Mouse (Mus musculus) heart, embryonic 13.5 days (tissue): ENCODE data around the gene Stk11. TPM values are rescaled to one million over a fixed set of nuclear protein-coding genes. Genes with fewer than 3 reads are reported as not detected.

ENCODE experiments used
- ATAC-seq: fragments of 200-750 bp; cut with Nextera tagmentation; 2 replicates; pipeline ENCODE4 v1.8.0; 2017; ENCODE audit warnings: moderate TSS enrichment; ENCODE audit not compliant: insufficient number of reproducible peaks, low FRiP score, low TSS enrichment; ENCODE audit errors: extremely low read depth
- H3K27ac ChIP-seq: fragments of 300-500 bp; sonication (generic); replicated peaks from 2 replicates; pipeline ENCODE4 v1.5.1; 2015; ENCODE audit warnings: moderate library complexity, mild to moderate bottlenecking, inconsistent platforms
- H3K27me3 ChIP-seq: fragments of 300-500 bp; sonication (generic); replicated peaks from 2 replicates; pipeline ENCODE4 v1.6.1; 2015; ENCODE audit warnings: mild to moderate bottlenecking, inconsistent platforms
- H3K36me3 ChIP-seq: fragments of 300-500 bp; sonication (generic); 2 replicates; pipeline ENCODE4 v1.6.1; 2015; ENCODE audit warnings: mild to moderate bottlenecking, inconsistent platforms
- H3K4me1 ChIP-seq: fragments of 300-500 bp; sonication (generic); 2 replicates; pipeline ENCODE4 v1.6.1; 2015; ENCODE audit warnings: inconsistent platforms
- H3K4me2 ChIP-seq: fragments of 300-500 bp; sonication (generic); 2 replicates; pipeline ENCODE4 v1.6.1; 2015; ENCODE audit warnings: inconsistent platforms, mild to moderate bottlenecking, moderate library complexity
- H3K4me3 ChIP-seq: fragments of 300-500 bp; sonication (generic); 2 replicates; pipeline ENCODE4 v1.5.1; 2015; ENCODE audit warnings: moderate library complexity, mild to moderate bottlenecking, inconsistent platforms
- H3K9ac ChIP-seq: fragments of 300-500 bp; sonication (generic); 2 replicates; pipeline ENCODE4 v1.6.1; 2015; ENCODE audit warnings: inconsistent platforms, mild to moderate bottlenecking, moderate library complexity
- H3K9me3 ChIP-seq: fragments of 300-500 bp; sonication (generic); 2 replicates; pipeline ENCODE4 v1.6.1; 2016; ENCODE audit warnings: inconsistent platforms
- WGBS: fragments of 180-500 bp; shearing (Covaris S2); methylation state at CpG from one replicate; pipeline ENCODE4 v1.1.7; 2015; ENCODE audit warnings: mixed read lengths; 5-methylcytosine and 5-hydroxymethylcytosine counted together
- polyA plus RNA-seq: library from polyadenylated mRNA; unstranded; fragments of >200 nt; fragmentation: Nextera tagmentation; extraction: Ambion mirVana; gene quantifications from 2 replicates; pipeline ENCODE4 v1.2.1, GENCODE M21; 2015

The Stk11 gene
- polyA plus RNA-seq, 1 experiment from 2014 or later = 13.0 TPM

DNA sequence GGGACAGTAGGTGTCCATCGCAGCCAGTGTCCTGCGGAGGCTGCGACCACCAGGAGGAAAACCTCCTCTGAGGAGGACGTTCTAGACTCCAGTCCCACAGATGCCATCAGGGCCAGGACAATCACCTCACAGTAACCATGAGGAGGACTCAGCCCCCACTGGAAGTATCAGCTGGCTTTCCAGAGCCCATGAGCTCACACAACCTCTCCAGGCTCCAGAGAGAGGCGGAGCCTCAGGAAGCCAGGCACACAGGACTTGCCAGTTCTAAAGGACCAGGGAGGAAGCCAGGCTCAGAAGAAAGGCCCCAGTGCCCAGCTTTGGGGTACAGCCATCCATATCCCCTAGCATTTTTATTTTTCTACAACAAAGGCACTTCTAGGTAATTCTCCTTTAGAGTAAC, 20.1 kb upstream of the Stk11 start:
- H3K27ac ChIP-seq = 0 out of 2 replicates have a peak overlapping the region, but pooled peaks have one; percentile 2
- ATAC-seq = no peak
- peaks cover 79% of the 10 kb centered on the region for H3K4me1 ChIP-seq

DNA sequence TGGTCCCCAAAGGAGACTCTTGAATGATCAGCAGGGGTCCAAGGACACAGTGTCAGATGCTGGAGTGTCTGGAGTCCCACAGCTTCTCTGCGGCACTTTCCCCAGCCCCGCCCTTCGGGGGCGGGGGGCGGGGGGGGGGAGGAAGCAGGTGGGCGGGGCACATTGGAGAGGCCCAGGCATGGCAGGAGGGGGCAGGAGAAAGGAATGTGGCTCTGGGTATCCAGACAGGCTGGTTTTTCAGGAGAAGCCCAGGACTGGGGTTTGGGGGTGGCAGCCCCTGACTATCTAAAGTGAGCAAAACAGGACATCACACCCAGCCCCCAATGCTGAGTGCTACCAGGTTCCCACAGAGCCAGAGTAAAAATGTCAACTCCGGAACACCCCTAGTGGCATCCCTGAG, 18.3 kb upstream of the Stk11 start:
- Histone ChIP-seq H3K9ac (peak overlapping the region; percentile 44), H3K4me1 (peaks cover 93% of the 10 kb centered on the region), H3K9me3 (no peaks in the 10 kb centered on the region), H3K27ac (peak overlapping the region; percentile 40; the same call in 1 of the 2 replicates), H3K4me3 (0 out of 2 replicates have a peak overlapping the region, but pooled peaks have one; percentile 1), H3K27me3 (no peaks in the 10 kb centered on the region), H3K4me2 (peak overlapping the region; percentile 34), H3K36me3 (no peaks in the 10 kb centered on the region)
- WGBS = 3% methylated on average over 7 of the region's 7 CpGs
- ATAC-seq = peak; percentile 19; the same call in 1 of the 2 replicates

More for the DNA sequence above, 20.1 kb upstream of the Stk11 start:
- Histone ChIP-seq H3K9me3 (no peaks in the 10 kb centered on the region), H3K36me3 (peaks cover under 1% of the 10 kb centered on the region; the same call in 1 of the 2 replicates), H3K4me2 (no peak overlapping the region), H3K9ac (0 out of 2 replicates have a peak overlapping the region, but pooled peaks have one; percentile 8), H3K4me3 (no peak overlapping the region), H3K27me3 (no peaks in the 10 kb centered on the region)
- WGBS = 79% methylated on average over 5 of the region's 5 CpGs

DNA sequence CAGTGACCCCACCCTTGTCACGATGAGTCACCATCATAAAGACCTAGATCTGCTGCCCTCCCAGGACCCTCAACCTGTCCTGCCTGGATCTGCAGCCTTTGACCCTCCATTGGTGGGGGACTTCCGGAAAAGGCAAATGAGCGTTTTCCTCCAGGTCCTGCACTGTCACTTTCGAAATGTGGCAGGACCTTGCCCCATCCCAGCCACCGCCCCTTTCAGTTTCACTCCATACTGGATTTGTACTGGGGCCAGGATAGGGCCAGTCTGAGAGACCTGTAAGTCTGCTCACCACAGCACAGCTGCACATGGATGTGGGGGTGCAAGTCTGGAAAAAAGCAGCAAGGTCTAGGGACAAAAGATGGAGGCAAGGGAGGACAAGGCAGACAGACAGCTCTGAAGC, 17.0 kb upstream of the Stk11 start:
- H3K27ac ChIP-seq = no peak overlapping the region
- H3K4me1 ChIP-seq = peaks cover 89% of the 10 kb centered on the region
- WGBS = 71% methylated on average over 5 of the region's 5 CpGs

DNA sequence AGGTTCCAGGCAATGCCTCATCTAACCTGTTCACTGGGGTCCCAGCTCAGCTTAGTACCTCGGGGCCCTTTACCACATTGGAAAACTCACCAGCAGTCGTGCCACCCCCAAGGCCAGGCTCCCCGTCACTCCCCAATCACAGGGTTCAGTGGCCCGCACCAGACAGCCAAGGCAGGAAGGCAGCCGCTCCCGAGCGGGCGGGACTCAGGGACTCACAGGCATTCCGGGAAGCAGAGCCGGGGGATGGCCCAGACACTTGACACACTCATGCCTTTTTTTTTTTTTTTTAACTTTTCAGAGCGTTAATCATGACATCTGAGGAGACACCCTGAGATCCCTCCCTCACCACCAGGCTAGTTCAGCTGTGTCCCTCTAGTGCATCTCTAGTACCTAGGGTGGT, 14.6 kb upstream of the Stk11 start:
- 44% methylated on average over 11 of the region's 11 CpGs for WGBS
- no peaks in the 10 kb centered on the region for H3K27me3 ChIP-seq
- peak overlapping the region; percentile 92 for H3K4me2 ChIP-seq
- ATAC-seq = no peak
- H3K4me3 ChIP-seq = peak overlapping the region; percentile 96; the same call in 1 of the 2 replicates
- H3K9ac ChIP-seq = peak overlapping the region; percentile 96
- H3K9me3 ChIP-seq = no peaks in the 10 kb centered on the region
- H3K4me1 ChIP-seq = peaks cover 66% of the 10 kb centered on the region
- H3K36me3 ChIP-seq = no peaks in the 10 kb centered on the region
- H3K27ac ChIP-seq = 0 out of 2 replicates have a peak overlapping the region, but pooled peaks have one; percentile 12

More for the DNA sequence above, 17.0 kb upstream of the Stk11 start:
- H3K9me3 ChIP-seq = no peaks in the 10 kb centered on the region
- no peaks in the 10 kb centered on the region for H3K27me3 ChIP-seq
- ATAC-seq = no peak
- no peaks in the 10 kb centered on the region for H3K36me3 ChIP-seq
- H3K9ac ChIP-seq = peak overlapping the region; percentile 11; the same call in 1 of the 2 replicates
- no peak overlapping the region for H3K4me3 ChIP-seq
- no peak overlapping the region for H3K4me2 ChIP-seq

DNA sequence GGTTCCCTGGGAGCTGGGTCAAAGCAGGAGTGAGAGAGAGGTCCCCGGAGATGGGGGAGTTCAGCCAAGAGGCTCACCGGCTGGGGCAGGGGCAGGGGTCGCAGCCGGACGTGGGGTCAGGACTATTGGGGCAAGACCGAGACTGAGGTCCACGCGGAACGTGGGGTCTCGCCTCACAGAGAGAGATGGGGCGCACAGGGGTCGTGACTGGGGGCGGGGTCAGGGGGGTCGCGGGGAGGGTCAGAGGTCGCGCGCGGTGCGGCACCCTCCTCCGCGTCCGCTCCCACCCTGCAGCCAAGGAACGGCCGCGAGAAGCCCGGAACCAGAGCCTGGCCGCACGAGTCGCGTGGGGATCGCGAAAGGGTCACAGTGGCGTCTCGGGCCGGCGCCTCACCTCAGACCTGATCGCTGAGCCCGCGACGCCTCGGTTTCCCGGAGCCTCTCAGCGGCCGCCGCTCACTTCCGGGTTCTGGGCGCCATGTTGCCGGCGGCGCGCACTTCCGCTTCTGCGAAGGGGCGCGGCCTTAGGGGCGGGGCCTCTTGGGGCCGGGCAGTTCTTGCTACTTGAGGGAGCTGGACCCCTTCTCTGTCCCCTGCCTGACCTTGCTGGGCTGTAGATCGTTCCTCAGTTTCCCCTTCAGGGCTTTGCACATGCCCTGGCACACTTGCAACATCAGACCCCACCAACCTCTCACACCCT, 13.2 kb upstream of the Stk11 start:
- Histone ChIP-seq H3K27me3 (no peaks in the 10 kb centered on the region), H3K4me1 (peaks cover 52% of the 10 kb centered on the region), H3K9ac (peak overlapping the region; percentile 96), H3K4me3 (peak overlapping the region; percentile 96), H3K27ac (peak overlapping the region; percentile 73), H3K9me3 (no peaks in the 10 kb centered on the region), H3K4me2 (peak overlapping the region; percentile 92), H3K36me3 (no peaks in the 10 kb centered on the region)
- WGBS = under 1% methylated on average over 53 of the region's 59 CpGs
- ATAC-seq = peak; percentile 71; the same call in 1 of the 2 replicates

DNA sequence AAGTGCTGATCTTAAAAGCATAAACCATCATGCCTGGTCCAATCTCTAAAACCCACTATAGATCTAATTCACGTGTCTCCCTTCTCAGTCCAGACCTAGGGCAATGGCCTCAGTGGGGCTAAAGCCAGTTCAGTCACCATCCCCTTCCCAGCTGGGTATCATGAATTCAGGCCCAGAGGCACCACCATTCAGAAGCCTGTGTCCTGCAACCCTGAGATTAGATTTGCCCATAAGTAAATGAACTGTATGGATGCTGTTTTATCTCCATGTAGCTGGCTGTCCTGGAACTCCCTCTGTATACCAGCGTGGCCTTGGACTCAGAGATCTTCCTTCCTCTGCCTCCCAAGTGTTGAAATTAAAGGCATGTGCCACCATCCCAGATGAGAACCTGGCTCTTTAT, 12.6 kb upstream of the Stk11 start:
- H3K36me3 ChIP-seq = no peaks in the 10 kb centered on the region
- H3K9me3 ChIP-seq = no peaks in the 10 kb centered on the region
- peak overlapping the region; percentile 92 for H3K4me2 ChIP-seq
- peaks cover 46% of the 10 kb centered on the region for H3K4me1 ChIP-seq
- H3K27me3 ChIP-seq = no peaks in the 10 kb centered on the region
- peak overlapping the region; percentile 96 for H3K9ac ChIP-seq
- WGBS = 86% methylated on average over 2 of the region's 2 CpGs
- H3K4me3 ChIP-seq = no peak overlapping the region; the same call in 1 of the 2 replicates
- H3K27ac ChIP-seq = peak overlapping the region; percentile 73
- no peak for ATAC-seq

DNA sequence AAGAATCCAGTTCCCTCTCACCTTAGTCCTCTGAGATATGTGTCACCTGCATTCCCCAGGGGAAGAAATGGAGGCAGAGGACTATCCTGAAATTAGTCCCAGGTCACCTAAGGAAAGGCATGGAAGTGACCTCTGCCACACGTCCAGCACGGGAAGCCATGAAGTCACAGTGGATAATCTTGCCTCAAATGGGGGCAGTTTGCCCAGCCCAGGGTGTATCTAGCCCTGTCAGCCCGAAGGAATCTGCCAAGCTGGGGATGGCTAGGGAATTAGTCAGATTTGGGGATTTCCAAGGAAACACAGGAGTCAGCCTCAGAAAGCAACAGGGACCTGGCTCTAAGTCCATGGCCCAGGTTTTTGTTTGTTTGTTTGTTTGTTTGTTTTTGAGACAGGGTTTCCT, 11.4 kb upstream of the Stk11 start:
- no peak overlapping the region for H3K9ac ChIP-seq
- ATAC-seq = no peak
- no peak overlapping the region for H3K4me2 ChIP-seq
- H3K4me3 ChIP-seq = no peak overlapping the region
- WGBS = 80% methylated on average over 3 of the region's 3 CpGs
- H3K36me3 ChIP-seq = no peaks in the 10 kb centered on the region
- H3K4me1 ChIP-seq = peaks cover 34% of the 10 kb centered on the region
- no peaks in the 10 kb centered on the region for H3K9me3 ChIP-seq
- H3K27me3 ChIP-seq = no peaks in the 10 kb centered on the region
- H3K27ac ChIP-seq = no peak overlapping the region

DNA sequence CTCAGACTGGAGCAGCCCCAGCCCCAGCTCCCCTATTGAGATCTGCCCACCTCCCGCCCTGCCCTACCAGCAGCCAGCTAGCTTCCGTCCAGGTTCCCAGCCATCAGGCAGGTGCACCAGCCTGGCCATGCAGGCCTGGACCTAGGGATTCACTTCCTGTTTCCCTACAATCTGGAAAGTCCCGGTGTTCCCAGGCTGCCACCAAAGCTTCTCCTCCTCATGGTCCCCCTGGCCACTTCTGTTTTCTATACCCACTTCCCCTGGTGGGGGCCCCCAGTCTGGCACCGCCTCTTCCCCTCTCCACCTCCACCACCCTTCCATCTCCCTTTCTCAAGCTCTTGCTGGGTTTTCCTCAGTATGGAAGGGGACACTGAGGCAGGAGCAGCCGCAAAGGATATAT, 10.1 kb upstream of the Stk11 start, which contains the start of gene Sbno2:
Gene Sbno2, minus strand, starts transcription at position 112 of the 400 bp plus-strand sequence.
- Histone ChIP-seq H3K4me1 (peaks cover 23% of the 10 kb centered on the region), H3K9ac (peak within 1 kb of the TSS; percentile 50), H3K4me2 (no peak within 1 kb of the TSS), H3K4me3 (no peak within 1 kb of the TSS), H3K27ac (no peak within 1 kb of the TSS), H3K9me3 (no peaks in the 10 kb centered on the region), H3K36me3 (no peaks in the 10 kb centered on the region), H3K27me3 (no peaks in the 10 kb centered on the region)
- 68% methylated on average over 5 of the region's 5 CpGs for WGBS
- no peak for ATAC-seq

DNA sequence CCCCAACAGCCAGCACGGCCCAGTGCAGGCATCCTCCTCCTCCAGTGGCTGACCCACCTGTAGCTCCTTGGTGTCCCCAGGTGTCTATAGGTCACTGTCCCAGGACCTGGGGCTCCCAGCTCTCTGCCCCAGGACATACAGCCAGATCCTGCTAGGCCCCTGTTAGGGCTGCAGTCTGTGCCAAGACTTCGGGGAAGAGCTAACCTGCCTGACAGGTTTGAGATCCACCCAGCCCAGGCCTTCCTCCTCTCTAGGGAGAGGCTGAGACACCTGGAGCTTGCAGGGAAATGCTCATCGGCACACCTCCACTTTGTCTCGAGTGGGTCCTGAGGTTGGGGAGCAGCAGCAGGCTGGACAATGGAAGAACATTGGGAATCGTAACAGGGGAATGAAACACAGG, 9.7 kb upstream of the Stk11 start:
- Histone ChIP-seq H3K4me1 (peaks cover 19% of the 10 kb centered on the region), H3K9me3 (no peaks in the 10 kb centered on the region), H3K27me3 (no peaks in the 10 kb centered on the region), H3K4me3 (no peak overlapping the region), H3K9ac (peak overlapping the region; percentile 50; the same call in 1 of the 2 replicates), H3K36me3 (no peaks in the 10 kb centered on the region), H3K4me2 (no peak overlapping the region), H3K27ac (no peak overlapping the region)
- ATAC-seq = no peak
- 54% methylated on average over 5 of the region's 5 CpGs for WGBS

DNA sequence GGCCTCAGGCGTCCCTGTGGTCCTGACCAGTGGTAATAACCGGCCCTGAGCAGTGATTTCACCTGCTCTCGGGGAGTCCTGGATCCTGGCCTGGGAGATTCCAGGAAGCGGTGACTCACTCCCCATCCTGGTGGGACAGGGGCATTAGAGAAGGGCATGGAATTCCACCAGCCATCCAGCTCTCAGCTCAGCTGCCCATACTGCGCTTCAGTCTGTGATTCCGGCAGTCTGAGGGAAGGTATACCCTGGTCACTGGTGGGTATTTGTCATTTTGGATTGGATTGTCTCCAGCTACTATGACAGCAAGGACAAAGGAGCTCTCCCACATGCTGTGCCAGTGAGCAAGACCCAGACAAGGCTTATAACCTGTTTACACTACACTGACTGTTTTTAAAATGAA, 7.9 kb upstream of the Stk11 start:
- H3K4me1 ChIP-seq = peaks cover 6% of the 10 kb centered on the region
- no peak overlapping the region for H3K27ac ChIP-seq
- peak overlapping the region; percentile 40; the same call in 1 of the 2 replicates for H3K9ac ChIP-seq
- no peaks in the 10 kb centered on the region for H3K36me3 ChIP-seq
- no peak overlapping the region for H3K4me3 ChIP-seq
- no peak overlapping the region for H3K4me2 ChIP-seq
- WGBS = 57% methylated on average over 6 of the region's 6 CpGs
- H3K27me3 ChIP-seq = no peaks in the 10 kb centered on the region
- no peak for ATAC-seq
- no peaks in the 10 kb centered on the region for H3K9me3 ChIP-seq

DNA sequence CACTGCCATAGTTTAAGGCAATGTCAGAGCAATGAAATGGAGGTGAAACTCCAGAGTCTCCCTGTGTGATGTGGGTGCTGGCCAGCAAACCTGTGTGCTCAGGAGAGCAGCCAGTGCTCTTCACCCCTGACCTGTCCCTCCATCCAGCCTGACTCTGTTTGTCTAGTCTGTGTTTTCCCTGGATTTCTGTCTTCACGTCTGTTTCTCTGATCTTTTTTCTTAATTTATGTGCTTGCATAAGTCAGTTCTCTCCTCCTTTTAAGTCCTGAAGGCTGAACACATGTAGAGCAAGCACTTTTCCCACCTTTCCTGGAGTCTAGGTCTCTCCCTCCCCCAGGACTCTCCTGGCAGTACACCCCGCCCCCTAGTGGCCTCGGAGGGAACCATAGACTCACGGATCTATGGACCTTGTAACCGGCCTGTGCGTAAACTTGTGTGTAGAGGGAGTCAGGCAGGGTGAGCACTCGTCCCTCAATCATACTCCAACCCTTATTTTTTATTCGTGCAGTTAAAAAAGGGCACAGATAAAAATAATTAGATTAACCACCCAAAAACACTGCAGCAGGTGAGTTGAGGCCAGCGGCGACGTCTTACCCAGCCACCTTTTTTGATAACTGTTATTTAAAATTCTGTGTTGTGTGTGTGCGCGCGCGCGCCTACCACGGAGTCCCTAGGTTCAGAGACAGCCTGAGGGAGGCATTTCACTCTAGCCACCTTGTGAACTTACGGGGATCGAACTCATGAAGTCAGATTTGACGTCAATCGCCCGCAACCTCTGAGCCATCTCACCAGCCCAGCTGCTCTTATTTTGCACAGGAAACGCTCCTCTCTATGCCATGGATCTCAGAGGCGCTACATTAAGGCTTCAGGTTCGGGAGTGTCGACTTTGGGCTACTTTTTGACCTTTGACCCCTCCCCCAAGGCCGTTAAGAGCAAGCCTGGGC, 990 bp upstream of the Stk11 start:
- H3K9me3 ChIP-seq = no peaks in the 10 kb centered on the region
- peak overlapping the region; percentile 88 for H3K9ac ChIP-seq
- H3K4me3 ChIP-seq = peak overlapping the region; percentile 96
- peak overlapping the region; percentile 94 for H3K27ac ChIP-seq
- peaks cover 39% of the 10 kb centered on the region for H3K4me1 ChIP-seq
- H3K4me2 ChIP-seq = peak overlapping the region; percentile 77
- WGBS = 2% methylated on average over 27 of the region's 27 CpGs
- no peaks in the 10 kb centered on the region for H3K27me3 ChIP-seq
- H3K36me3 ChIP-seq = peaks cover 23% of the 10 kb centered on the region
- ATAC-seq = 0 out of 2 replicates have a peak, but pooled peaks have one; percentile 23
